Mouse (Mus musculus): ENCODE measurements around the gene Irs1.

GRCm38 (mm10) chr1:82183913-82184442, 107.2 kb downstream of the Irs1 start:
- TF ChIP-seq CTCF (IDR thresholded peaks at IDR 0.05; ENCODE audit: low read depth) (no peak), EP300 (optimal IDR thresholded peaks at IDR 0.05) (no peak)

All from stomach, postnatal 0 days (tissue).